Mouse (Mus musculus) heart, embryonic 12.5 days (tissue): ENCODE results near the gene Itfg1. TPM values are rescaled to one million over a fixed set of nuclear protein-coding genes. Genes with fewer than 3 reads are reported as not detected.
"Not testable (repeated sequence)": the region's sequence is repeated elsewhere in the genome, so short reads cannot be mapped to it uniquely, and the experiment has no call there.

Experiments used
- ATAC-seq: fragments of 200-750 bp; cut with Nextera tagmentation; 2 replicates; pipeline ENCODE4 v1.8.0; 2017; ENCODE audit warnings: moderate TSS enrichment, moderate library complexity; ENCODE audit not compliant: insufficient number of reproducible peaks, low FRiP score
- H3K27ac ChIP-seq: fragments of 300-500 bp; sonication (generic); 2 replicates; pipeline ENCODE4 v1.5.1; 2016; ENCODE audit warnings: mild to moderate bottlenecking, moderate library complexity; ENCODE audit not compliant: poor library complexity, severe bottlenecking
- H3K27me3 ChIP-seq: fragments of 300-500 bp; sonication (generic); replicated peaks from 2 replicates; pipeline ENCODE4 v1.6.1; 2016; ENCODE audit warnings: mild to moderate bottlenecking, moderate library complexity
- H3K36me3 ChIP-seq: fragments of 300-500 bp; sonication (generic); 2 replicates; pipeline ENCODE4 v1.6.1; 2016; ENCODE audit warnings: mild to moderate bottlenecking, moderate library complexity
- H3K4me1 ChIP-seq: fragments of 300-500 bp; sonication (generic); replicated peaks from 2 replicates; pipeline ENCODE4 v1.6.1; 2016; ENCODE audit warnings: mild to moderate bottlenecking
- H3K4me2 ChIP-seq: fragments of 300-500 bp; sonication (generic); 2 replicates; pipeline ENCODE4 v1.6.1; 2016; ENCODE audit warnings: mild to moderate bottlenecking, moderate library complexity
- H3K4me3 ChIP-seq: fragments of 300-500 bp; sonication (generic); 2 replicates; pipeline ENCODE4 v1.5.1; 2016; ENCODE audit warnings: mild to moderate bottlenecking
- H3K9ac ChIP-seq: fragments of 300-500 bp; sonication (generic); 2 replicates; pipeline ENCODE4 v1.6.1; 2016; ENCODE audit warnings: mild to moderate bottlenecking, moderate library complexity
- H3K9me3 ChIP-seq: fragments of 300-500 bp; sonication (generic); replicated peaks from 2 replicates; pipeline ENCODE4 v1.6.1; 2016; ENCODE audit warnings: mild to moderate bottlenecking, moderate library complexity
- WGBS: fragments of 180-500 bp; shearing (Covaris S2); methylation state at CpG from one replicate; pipeline ENCODE4 v1.1.7; 2016; 5-methylcytosine and 5-hydroxymethylcytosine counted together
- polyA plus RNA-seq: library from polyadenylated mRNA; unstranded; fragments of >200 nt; fragmentation: Nextera tagmentation; extraction: Ambion mirVana; gene quantifications from 2 replicates; pipeline ENCODE4 v1.2.1, GENCODE M21; 2016

Gene Itfg1
- 89.2 and 89.5 TPM in 2 replicates for polyA plus RNA-seq

DNA sequence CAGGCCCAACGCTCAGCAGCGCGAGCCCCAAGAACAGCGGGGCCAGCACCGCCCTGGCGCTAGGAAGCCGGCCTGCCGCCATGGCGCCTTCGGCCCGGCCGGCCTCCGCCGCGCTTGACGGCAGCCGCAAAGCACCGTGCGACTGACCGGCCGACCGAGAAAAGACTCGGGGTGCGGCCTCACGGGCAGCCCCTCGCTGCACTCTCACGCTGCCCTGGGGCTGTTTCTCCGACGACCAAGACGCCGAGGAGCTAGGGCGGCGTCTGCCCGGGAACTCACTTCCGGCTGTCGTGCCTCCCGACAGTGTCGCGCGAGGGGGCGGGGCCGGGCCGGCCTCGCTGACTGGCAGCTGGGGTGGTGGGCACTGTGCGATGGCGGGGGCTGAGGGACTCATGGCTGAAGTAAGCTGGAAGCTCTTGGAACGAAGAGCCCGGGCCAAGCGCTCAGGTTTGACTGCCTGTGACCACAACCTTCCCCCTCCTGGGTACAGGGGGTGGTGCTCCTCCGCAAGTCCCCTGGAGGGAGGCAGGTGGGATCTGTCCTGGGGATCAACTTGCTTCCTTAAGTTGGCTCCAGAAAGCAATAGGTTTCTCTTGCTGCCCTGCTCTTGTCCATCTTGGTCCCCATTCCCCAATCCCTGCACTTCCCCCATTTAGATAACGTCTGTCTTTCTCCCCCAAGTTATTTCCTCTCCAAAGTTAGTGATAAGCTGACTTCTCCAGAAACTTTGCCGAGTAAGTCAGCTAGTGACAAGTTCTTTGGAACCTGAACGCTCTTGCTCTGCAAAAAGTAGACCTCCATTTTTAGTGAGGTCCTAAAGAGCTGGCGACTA is at the start of gene Itfg1, which contains the start of gene Phkb:
Gene Itfg1 (minus strand): TSS at position 265 of the 832 bp plus-strand sequence.
Gene Phkb (plus strand): TSS at position 303 of the 832 bp plus-strand sequence.
- peak; percentile 95 for ATAC-seq
- H3K4me1 ChIP-seq = peaks cover 11% of the 10 kb centered on the region
- H3K9me3 ChIP-seq = no peaks in the 10 kb centered on the region
- H3K4me2 ChIP-seq = peak within 1 kb of the TSS; percentile 93
- peak within 1 kb of the TSS; percentile 94 for H3K9ac ChIP-seq
- H3K27me3 ChIP-seq = no peaks in the 10 kb centered on the region
- peak within 1 kb of the TSS; percentile 96 for H3K4me3 ChIP-seq
- H3K36me3 ChIP-seq = peaks cover 9% of the 10 kb centered on the region; the same call in 1 of the 2 replicates
- WGBS = under 1% methylated on average over 54 of the region's 54 CpGs
- peak within 1 kb of the TSS; percentile 97 for H3K27ac ChIP-seq

DNA sequence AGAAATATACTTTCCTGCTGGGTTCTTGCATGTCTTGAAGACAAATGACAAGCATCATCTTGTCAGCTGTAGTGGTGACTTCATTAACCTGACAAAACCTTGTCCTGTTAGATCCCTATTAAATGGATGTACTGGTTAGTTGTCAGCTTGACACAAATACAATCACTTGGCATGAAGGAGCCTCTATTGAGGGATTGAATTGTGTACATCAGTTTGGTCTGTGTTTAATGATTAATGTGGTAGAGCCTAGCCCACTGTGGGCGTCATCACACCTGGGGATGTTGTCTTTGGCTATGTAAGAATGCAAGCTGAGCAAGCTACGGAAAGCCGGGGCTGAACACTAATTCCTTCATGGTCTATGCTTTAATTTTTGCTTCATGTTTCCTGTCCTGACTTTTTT is 44.1 kb upstream of the Itfg1 start:
- ATAC-seq = no peak
- Histone ChIP-seq H3K9ac (no peak overlapping the region), H3K36me3 (peaks cover 36% of the 10 kb centered on the region), H3K9me3 (no peaks in the 10 kb centered on the region), H3K27me3 (no peaks in the 10 kb centered on the region), H3K4me1 (no peaks in the 10 kb centered on the region), H3K4me2 (no peak overlapping the region), H3K4me3 (no peak overlapping the region), H3K27ac (no peak overlapping the region)
- WGBS = 91% methylated on average over 3 of the region's 3 CpGs

DNA sequence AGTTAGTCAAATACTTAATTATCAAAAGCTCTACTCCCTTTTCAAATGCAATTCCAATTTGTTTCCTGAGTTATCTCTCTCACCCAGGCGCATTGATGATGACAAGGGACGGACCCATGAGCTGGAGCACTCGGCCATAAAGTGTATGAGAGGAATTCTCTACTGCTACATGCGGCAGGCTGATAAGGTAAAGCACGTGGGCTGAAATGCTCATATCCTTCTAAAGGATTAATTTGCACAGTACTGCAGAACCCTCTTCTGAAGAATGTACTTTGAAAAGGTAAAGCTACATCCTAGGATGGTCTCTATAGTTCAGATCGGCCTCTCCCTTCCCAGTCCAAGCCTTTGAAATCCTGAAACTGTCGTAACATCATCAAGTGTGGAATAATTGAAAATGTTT is 38.9 kb upstream of the Itfg1 start:
- no peaks in the 10 kb centered on the region for H3K27me3 ChIP-seq
- H3K36me3 ChIP-seq = peaks cover 36% of the 10 kb centered on the region
- no peak overlapping the region for H3K9ac ChIP-seq
- ATAC-seq = no peak
- H3K4me3 ChIP-seq = no peak overlapping the region
- 66% methylated on average over 7 of the region's 7 CpGs for WGBS
- H3K27ac ChIP-seq = no peak overlapping the region
- H3K4me2 ChIP-seq = no peak overlapping the region
- H3K9me3 ChIP-seq = no peaks in the 10 kb centered on the region
- no peaks in the 10 kb centered on the region for H3K4me1 ChIP-seq

DNA sequence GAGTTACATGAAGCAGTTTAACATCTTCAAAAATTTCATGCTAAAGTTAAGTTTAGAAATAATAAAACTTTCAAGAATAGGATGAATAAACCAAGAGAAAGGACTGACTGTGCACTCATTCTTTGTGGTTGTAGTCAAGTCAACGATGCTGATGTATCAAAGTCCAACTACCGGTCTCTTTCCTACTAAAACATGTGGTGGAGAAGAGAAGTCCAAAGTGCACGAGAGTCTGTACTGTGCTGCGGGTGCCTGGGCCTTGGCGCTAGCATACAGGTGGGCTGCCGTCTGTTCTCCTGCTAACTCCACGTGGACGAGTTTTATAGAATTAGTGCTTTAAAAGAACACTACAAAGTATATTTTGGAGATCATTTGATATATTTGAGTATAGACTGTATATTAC is 37.3 kb upstream of the Itfg1 start:
- 92% methylated on average over 8 of the region's 8 CpGs for WGBS
- Histone ChIP-seq H3K9ac (no peak overlapping the region), H3K4me3 (no peak overlapping the region), H3K27ac (no peak overlapping the region), H3K4me2 (no peak overlapping the region), H3K27me3 (no peaks in the 10 kb centered on the region), H3K9me3 (no peaks in the 10 kb centered on the region), H3K4me1 (no peaks in the 10 kb centered on the region), H3K36me3 (peaks cover 31% of the 10 kb centered on the region)
- no peak for ATAC-seq

DNA sequence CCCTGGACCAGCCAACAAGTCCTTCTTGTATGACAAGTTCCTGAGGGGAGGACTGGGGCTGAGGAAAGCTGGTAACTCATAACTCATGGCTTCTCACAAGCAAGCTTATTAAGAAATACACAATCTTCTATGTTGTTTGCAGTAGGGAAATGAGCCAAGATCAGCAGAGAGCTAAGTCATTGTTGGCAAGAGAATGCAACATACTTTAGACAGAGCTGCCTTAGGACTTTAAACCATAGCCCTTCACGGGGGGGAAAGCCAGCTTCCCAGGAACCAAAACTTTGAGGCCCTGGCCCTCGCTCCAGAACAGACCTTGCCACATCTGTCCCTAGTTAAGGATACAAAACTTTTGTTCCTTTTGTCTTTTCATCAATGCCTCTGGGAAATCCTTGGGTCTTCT is 30.9 kb upstream of the Itfg1 start:
- Histone ChIP-seq H3K4me2 (no peak overlapping the region), H3K4me3 (no peak overlapping the region), H3K9ac (no peak overlapping the region), H3K27me3 (no peaks in the 10 kb centered on the region), H3K9me3 (no peaks in the 10 kb centered on the region), H3K27ac (no peak overlapping the region), H3K36me3 (no peaks in the 10 kb centered on the region), H3K4me1 (no peaks in the 10 kb centered on the region)
- no peak for ATAC-seq
- 76% methylated on average over 2 of the region's 2 CpGs for WGBS

DNA sequence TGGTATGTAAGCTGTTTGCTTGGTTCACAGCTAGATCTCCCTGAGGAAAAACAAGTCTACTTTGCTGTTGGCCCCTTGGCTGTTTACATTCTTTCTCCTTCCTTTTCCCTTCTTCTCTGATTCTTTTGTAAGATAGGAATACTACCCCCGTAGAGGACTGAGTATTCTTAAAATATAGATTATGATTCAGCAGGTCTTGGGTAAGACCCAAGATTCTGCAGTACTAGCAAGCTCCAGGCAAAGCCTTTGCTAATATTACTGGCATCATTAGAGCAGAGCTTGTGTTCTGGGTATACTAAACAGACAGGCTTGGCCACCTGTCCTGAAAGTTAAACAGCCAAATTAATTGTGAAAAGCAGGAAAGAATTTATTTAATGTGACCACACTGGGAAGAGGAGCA is 21.7 kb upstream of the Itfg1 start:
- Histone ChIP-seq H3K4me3 (no peak overlapping the region), H3K9me3 (no peaks in the 10 kb centered on the region), H3K4me1 (no peaks in the 10 kb centered on the region), H3K36me3 (no peaks in the 10 kb centered on the region), H3K9ac (no peak overlapping the region), H3K4me2 (no peak overlapping the region), H3K27me3 (no peaks in the 10 kb centered on the region), H3K27ac (no peak overlapping the region)
- WGBS = 56% methylated on average over 1 of the region's 1 CpGs
- no peak for ATAC-seq

DNA sequence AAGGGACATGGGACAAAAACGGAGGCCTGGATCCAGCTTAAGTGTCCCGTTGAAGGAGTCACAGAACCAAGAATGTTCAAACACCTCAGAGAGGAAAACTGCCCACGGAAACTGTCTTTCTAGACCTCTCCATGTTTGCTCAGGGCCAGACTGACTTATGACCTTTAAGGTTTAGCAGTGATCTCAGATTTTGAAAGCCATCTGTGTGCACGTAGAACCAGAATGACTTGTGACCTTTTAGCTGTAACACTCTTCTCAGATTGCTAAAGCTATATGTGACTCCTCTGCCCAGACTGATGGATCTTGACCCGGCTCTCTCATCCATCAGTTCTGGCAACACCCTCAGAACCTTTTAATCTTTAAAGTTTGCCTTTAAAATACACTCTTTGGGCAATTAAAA is 19.9 kb upstream of the Itfg1 start:
- no peaks in the 10 kb centered on the region for H3K27me3 ChIP-seq
- H3K4me3 ChIP-seq = no peak overlapping the region
- ATAC-seq = no peak
- WGBS = 86% methylated on average over 5 of the region's 5 CpGs
- H3K4me2 ChIP-seq = no peak overlapping the region
- H3K27ac ChIP-seq = no peak overlapping the region
- H3K9me3 ChIP-seq = no peaks in the 10 kb centered on the region
- no peak overlapping the region for H3K9ac ChIP-seq
- H3K4me1 ChIP-seq = no peaks in the 10 kb centered on the region
- no peaks in the 10 kb centered on the region for H3K36me3 ChIP-seq

DNA sequence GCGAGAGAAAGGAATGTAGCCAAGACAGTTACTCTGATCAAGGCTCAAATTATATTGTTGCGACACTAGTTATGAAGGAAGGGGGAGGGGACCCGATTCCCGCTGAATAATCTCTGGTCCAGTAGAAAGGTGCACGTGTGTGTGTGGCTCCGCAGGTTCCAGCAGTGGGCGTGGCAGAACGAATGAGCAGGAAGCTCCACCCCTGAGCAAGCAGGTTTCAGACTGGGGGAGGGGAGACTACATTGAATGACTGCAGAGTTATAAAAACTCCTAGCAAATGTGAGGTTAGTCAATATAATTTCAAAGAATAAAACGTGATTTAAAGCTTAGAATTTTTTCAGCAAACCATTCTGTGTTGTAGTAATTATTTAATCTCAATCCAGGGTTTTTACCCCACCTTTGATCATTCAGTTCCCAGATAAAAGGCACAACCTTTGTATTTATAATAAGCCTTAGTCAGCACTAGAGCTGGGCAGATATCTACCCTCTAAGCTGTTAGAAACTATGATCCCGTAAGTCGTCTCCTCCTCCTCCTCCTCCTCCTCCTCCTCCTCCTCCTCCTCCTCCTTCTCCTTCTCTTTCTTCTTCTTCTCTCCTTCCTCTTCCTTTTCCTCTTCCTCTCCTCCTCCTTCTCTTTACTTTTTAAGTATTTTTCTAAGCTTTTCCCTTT is 16.6 kb upstream of the Itfg1 start:
- not testable (repeated sequence) for H3K4me1 ChIP-seq, ATAC-seq, H3K9me3 ChIP-seq, H3K4me3 ChIP-seq, H3K27me3 ChIP-seq, H3K4me2 ChIP-seq, H3K27ac ChIP-seq, H3K9ac ChIP-seq
- peaks cover 15% of the 10 kb centered on the region for H3K36me3 ChIP-seq
- WGBS = 46% methylated on average over 11 of the region's 11 CpGs

- no peak overlapping the region for H3K27ac ChIP-seq
- H3K4me1 ChIP-seq = no peaks in the 10 kb centered on the region
- no peaks in the 10 kb centered on the region for H3K27me3 ChIP-seq
- H3K9ac ChIP-seq = no peak overlapping the region
- no peak overlapping the region for H3K4me3 ChIP-seq
- WGBS = 91% methylated on average over 19 of the region's 19 CpGs
- ATAC-seq = no peak
- H3K9me3 ChIP-seq = no peaks in the 10 kb centered on the region
- no peak overlapping the region for H3K4me2 ChIP-seq
- H3K36me3 ChIP-seq = peaks cover 15% of the 10 kb centered on the region
These were observed 13.8 kb upstream of the Itfg1 start for GRCm38 (mm10) chr8:85854220-85855123.

DNA sequence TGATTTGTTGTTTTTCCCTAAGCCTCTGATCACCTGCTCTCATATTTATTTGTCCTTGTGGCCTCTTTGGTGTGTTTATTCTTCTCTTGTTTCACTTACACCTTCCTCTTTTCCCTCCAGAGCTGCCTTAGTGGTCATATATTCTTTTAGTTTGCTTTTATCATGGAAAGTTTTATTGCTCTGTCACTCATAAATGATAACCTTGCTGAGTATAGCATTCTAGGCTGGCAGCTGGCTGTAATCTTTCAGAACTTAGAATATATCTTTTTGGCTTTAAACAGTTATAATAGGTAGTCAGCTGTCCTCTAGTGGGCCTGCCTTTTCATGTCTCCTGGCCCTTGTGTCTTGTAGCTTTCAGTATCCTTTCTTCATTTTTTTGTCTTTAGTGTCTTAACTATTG is 5.2 kb upstream of the Itfg1 start:
- Histone ChIP-seq H3K4me3 (no peak overlapping the region), H3K4me1 (no peaks in the 10 kb centered on the region), H3K27ac (no peak overlapping the region), H3K9ac (no peak overlapping the region), H3K9me3 (no peaks in the 10 kb centered on the region), H3K36me3 (peaks cover 5% of the 10 kb centered on the region; the same call in 1 of the 2 replicates), H3K4me2 (no peak overlapping the region), H3K27me3 (no peaks in the 10 kb centered on the region)
- no peak for ATAC-seq

DNA sequence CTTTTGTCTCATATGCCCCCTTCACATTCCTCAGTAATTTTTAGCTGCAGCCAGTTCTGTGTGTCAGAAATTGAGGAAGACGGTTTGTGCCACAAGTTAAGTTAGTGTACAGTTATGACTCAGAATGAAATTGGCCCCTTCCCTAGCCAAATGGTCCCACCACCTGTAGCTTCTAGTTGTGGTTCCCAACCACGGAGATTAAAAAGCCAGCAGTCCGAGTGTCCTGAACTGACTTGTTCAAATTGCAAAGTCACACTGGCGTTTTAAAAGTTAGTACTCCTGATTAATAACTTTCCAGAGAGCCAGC is 721 bp upstream of the Itfg1 start:
- Histone ChIP-seq H3K27me3 (no peaks in the 10 kb centered on the region), H3K9me3 (no peaks in the 10 kb centered on the region), H3K4me2 (peak overlapping the region; percentile 93), H3K27ac (peak overlapping the region; percentile 97), H3K4me1 (peaks cover 11% of the 10 kb centered on the region), H3K9ac (peak overlapping the region; percentile 94), H3K36me3 (peaks cover 9% of the 10 kb centered on the region; the same call in 1 of the 2 replicates), H3K4me3 (peak overlapping the region; percentile 96)
- ATAC-seq = no peak
- 11% methylated on average over 4 of the region's 4 CpGs for WGBS
